Mouse (Mus musculus): ENCODE measurements at regions not wholly inside any gene's neighbourhood (a gene's known extent, or its start where the extent isn't known, plus 50 kb on each side); places are given as distances from the start of the nearest gene placed in this dataset.

- TF ChIP-seq POLR2A (IDR thresholded peaks at IDR 0.05; ENCODE audit: extremely low read depth, insufficient read depth, low read length) (no peak), CTCF (IDR thresholded peaks at IDR 0.05; ENCODE audit: extremely low read depth, insufficient read depth, low read length) (no peak)
Measured at GRCm38 (mm10) chr13:43972906-43973305, 188.3 kb downstream of the Cd83 start.
